Mouse (Mus musculus) gastrocnemius, adult 18-20 months (tissue): ENCODE measurements around the gene Serpinb12. TPM values are rescaled to one million over a fixed set of nuclear protein-coding genes. Genes with fewer than 3 reads are reported as not detected.
"Not testable (repeated sequence)": the region's sequence is repeated elsewhere in the genome, so short reads cannot be mapped to it uniquely, and the experiment has no call there.

Experiments used
- DNase-seq: peaks from one replicate; pipeline ENCODE4 v3.0.0; 2021; ENCODE audit warnings: low spot score
- long read RNA-seq, 2 experiments: library from polyadenylated mRNA; stranded (forward); transcript quantifications; one replicate each; pipeline ENCODE4 v2.0.0; 2021
- total RNA-seq, 2 experiments: library from RNA; stranded (reverse); gene quantifications; 2 replicates each; pipeline ENCODE4 v1.2.3; 2021

Gene Serpinb12
- total RNA-seq: not detected
- long read RNA-seq, experiment 1: 0 reads
- long read RNA-seq, experiment 2: 0 reads

- DNase-seq: no peak
Observed at GRCm38 (mm10) chr1:106934265-106934664, at the start of gene Serpinb12. Gene Serpinb12 (plus strand): TSS chr1:106934449.

- DNase-seq: not testable (repeated sequence)
Observed at GRCm38 (mm10) chr1:106895142-106895541, 39.1 kb upstream of the Serpinb12 start.

- no peak for DNase-seq
Observed at GRCm38 (mm10) chr1:106901406-106901805, 32.8 kb upstream of the Serpinb12 start.

GRCm38 (mm10) chr1:106931954-106932353 is 2.3 kb upstream of the Serpinb12 start:
- DNase-seq: no peak

- no peak for DNase-seq
Observed at GRCm38 (mm10) chr1:106933658-106934057, 591 bp upstream of the Serpinb12 start.

- DNase-seq: no peak
Observed at GRCm38 (mm10) chr1:106947217-106947616, 13.0 kb downstream of the Serpinb12 start.

GRCm38 (mm10) chr1:106959981-106960380 is 25.7 kb downstream of the Serpinb12 start:
- DNase-seq: no peak

- DNase-seq: peak; percentile 2
Observed at GRCm38 (mm10) chr1:106961023-106961422, 26.8 kb downstream of the Serpinb12 start.

GRCm38 (mm10) chr1:106980684-106981083 is 46.4 kb downstream of the Serpinb12 start, which contains the start of gene Serpinb13:
Gene Serpinb13 (plus strand): TSS chr1:106980984.
- no peak for DNase-seq

GRCm38 (mm10) chr1:106983092-106983491 is 48.8 kb downstream of the Serpinb12 start:
- DNase-seq: no peak

- DNase-seq: no peak
Observed at GRCm38 (mm10) chr1:106983865-106984264, 49.6 kb downstream of the Serpinb12 start.

- no peak for DNase-seq
Observed at GRCm38 (mm10) chr1:107000424-107000823, 66.2 kb downstream of the Serpinb12 start.

- DNase-seq: no peak
Observed at GRCm38 (mm10) chr1:107001754-107002153, 67.5 kb downstream of the Serpinb12 start.

GRCm38 (mm10) chr1:107006316-107006715 is 72.1 kb downstream of the Serpinb12 start:
- no peak for DNase-seq

Other genes starting within 250 kb of the Serpinb12 start
- gene Bcl2, start 220.2 kb upstream of the Serpinb12 start, total RNA-seq: 1 to 10 TPM; 1.4 to 2.2 TPM
- gene Kdsr, start 174.7 kb upstream of the Serpinb12 start, total RNA-seq: 1 to 10 TPM; 3.6 to 8.0 TPM
- 10 to 100 TPM; 16.8 to 18.4 TPM for gene Vps4b, start 137.7 kb upstream of the Serpinb12 start, total RNA-seq
- not detected for gene Serpinb5, start 73.3 kb upstream of the Serpinb12 start, total RNA-seq
- not detected for gene Serpinb13, start 46.5 kb downstream of the Serpinb12 start, total RNA-seq
- not detected for gene Serpinb3a, start 117.9 kb downstream of the Serpinb12 start, total RNA-seq
- not detected for gene Serpinb3d, start 149.1 kb downstream of the Serpinb12 start, total RNA-seq